Mouse (Mus musculus): Measurements from ENCODE around the gene BC005537.
A peak's percentile ranks its signal among the peaks of the same experiment; 100 is the strongest.

The BC005537 gene

DNA sequence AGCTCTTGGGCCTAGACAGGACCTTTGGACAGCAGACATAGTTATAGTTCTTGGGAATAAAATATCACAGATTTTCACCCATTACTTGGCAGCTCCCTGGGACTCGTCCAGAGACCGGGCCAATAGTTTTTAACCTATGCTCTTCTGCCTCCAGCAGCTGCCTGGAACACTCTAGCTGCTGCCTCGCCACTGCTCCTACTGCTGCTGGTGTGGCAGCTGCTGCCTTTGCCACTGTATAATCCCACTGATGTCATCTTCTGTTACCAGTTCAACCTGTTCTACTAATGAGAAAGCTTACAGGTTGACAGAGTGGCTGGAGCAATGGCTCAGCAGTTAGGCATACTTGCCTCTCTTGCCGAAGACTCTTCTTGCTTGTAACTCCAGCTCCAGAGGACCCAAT is 47.9 kb downstream of the BC005537 start:
- DNase-seq: no peak

DNA sequence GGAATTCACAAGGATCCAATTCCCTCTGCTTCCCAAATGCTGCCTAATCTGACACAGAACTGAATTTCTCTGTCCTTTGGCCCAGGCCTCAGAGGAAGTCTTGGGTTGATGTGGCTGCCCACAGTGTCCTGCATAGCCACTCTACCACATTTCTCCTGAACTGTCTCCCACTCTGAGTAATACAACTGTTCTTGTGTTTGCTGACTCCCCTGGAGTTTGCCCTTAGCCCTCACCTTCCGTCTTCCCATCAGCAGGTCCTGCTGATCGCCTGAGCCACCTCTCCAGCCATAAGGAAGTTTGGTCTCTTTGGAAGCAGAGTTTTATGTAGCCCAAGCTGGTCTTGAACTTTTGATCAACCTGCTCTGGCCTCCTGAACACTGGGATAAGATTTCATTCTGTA is 50.5 kb downstream of the BC005537 start:
- DNase-seq: no peak

- DNase-seq: no peak
Measured at GRCm38 (mm10) chr13:24852570-24852969, 51.1 kb downstream of the BC005537 start.

DNA sequence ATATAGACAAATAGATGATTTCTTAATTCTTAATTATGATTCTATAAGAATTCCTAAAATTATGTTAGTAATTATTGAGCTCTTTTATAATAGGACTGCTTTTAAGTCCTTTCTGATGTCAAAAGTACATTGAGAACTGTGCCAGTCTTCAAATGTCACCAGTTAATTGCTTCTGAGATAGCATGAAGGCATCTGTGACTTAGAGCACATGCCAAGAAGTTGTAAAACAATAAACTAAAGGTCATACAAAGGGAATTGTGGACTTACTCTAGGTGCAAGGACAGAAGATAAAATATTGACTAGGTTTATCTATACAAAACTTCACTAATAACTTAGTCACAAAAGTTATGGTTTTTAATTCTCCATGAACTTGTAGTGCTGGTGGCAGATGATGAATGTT is 57.7 kb downstream of the BC005537 start:
- DNase-seq: no peak

GRCm38 (mm10) chr13:24861084-24861483 is 59.6 kb downstream of the BC005537 start:
- DNase-seq: no peak

DNA sequence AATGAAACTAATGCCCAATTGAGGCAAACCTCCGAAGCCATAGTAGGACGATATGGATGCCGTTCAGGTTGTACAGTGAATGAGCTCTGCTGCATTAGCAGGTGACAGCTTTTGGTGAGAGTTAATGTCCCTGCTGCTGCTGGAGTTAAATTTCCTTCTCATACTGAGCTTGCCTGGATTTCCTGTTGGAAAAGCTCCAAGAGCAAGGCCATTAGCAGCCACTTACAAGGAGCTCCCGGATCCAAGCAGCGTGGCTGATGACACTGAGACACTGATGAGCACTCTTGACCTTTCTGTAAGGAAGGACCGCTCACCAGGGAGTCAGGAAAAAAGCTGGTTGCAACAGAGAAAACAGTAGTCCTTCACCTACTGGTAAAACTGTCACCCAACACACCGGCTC is 60.6 kb downstream of the BC005537 start:
- no peak for DNase-seq

GRCm38 (mm10) chr13:24862520-24862919 is 61.1 kb downstream of the BC005537 start:
- peak in 1 of 2 experiments; percentile 49 for DNase-seq

All from lung, postnatal 4 days (tissue).